Mouse (Mus musculus): ENCODE data around the gene Chil4. TPM values are rescaled to one million over a fixed set of nuclear protein-coding genes. Genes with fewer than 3 reads are reported as not detected.

Chil4 gene
- polyA plus RNA-seq, 1 experiment from 2014 or later, result not detected

GRCm38 (mm10) chr3:106171135-106171731, 48.1 kb downstream of the Chil4 start:
- ATAC-seq, result peak; percentile 40
- Histone ChIP-seq H3K27ac (ENCODE audit: low read depth) (peak overlapping the region; percentile 18; the same call in 1 of the 2 replicates), H3K27me3 (ENCODE audit: insufficient read depth, low read length) (no peaks in the 10 kb centered on the region), H3K9ac (replicated peaks) (no peak overlapping the region), H3K36me3 (replicated peaks; ENCODE audit: insufficient read depth, low read length) (no peaks in the 10 kb centered on the region), H3K4me3 (ENCODE audit: low read depth, low read length) (no peak overlapping the region), H3K4me1 (ENCODE audit: insufficient read depth) (no peaks in the 10 kb centered on the region), H3K4me2 (ENCODE audit: low read depth, low read length) (no peak overlapping the region), H3K9me3 (ENCODE audit: low read length) (peaks cover 3% of the 10 kb centered on the region; the same call in 1 of the 2 replicates)
- TF ChIP-seq EP300 (IDR thresholded peaks at IDR 0.05; ENCODE audit: low read depth) (no peak), CTCF (IDR thresholded peaks at IDR 0.05; ENCODE audit: low read depth) (no peak)
- no peak for DNase-seq
- WGBS (ENCODE audit: insufficient replicate concordance), result 71% methylated on average over 1 of the region's 1 CpGs

GRCm38 (mm10) chr3:106170522-106171053, 48.7 kb downstream of the Chil4 start:
- Histone ChIP-seq H3K9me3 (ENCODE audit: low read length) (peaks cover 3% of the 10 kb centered on the region; the same call in 1 of the 2 replicates), H3K4me2 (ENCODE audit: low read depth, low read length) (no peak overlapping the region), H3K27ac (ENCODE audit: low read depth) (peak overlapping the region; percentile 18; the same call in 1 of the 2 replicates), H3K27me3 (ENCODE audit: insufficient read depth, low read length) (no peaks in the 10 kb centered on the region), H3K9ac (replicated peaks) (no peak overlapping the region), H3K4me3 (ENCODE audit: low read depth, low read length) (no peak overlapping the region), H3K4me1 (ENCODE audit: insufficient read depth) (no peaks in the 10 kb centered on the region), H3K36me3 (replicated peaks; ENCODE audit: insufficient read depth, low read length) (no peaks in the 10 kb centered on the region)
- peak; percentile 66 for DNase-seq
- peak; percentile 91 for ATAC-seq
- TF ChIP-seq CTCF (IDR thresholded peaks at IDR 0.05; ENCODE audit: low read depth), result no peak
- peak; percentile 80 for TF ChIP-seq EP300 (IDR thresholded peaks at IDR 0.05; ENCODE audit: low read depth)
- WGBS (ENCODE audit: insufficient replicate concordance), result 26% methylated on average over 1 of the region's 1 CpGs

- no peak within 1 kb of the TSS for H3K9ac ChIP-seq (replicated peaks)
- WGBS (ENCODE audit: insufficient replicate concordance), result 63% methylated on average over 3 of the region's 3 CpGs
- ATAC-seq, result no peak
- DNase-seq, result no peak
- no peaks in the 10 kb centered on the region for H3K4me1 ChIP-seq (ENCODE audit: insufficient read depth)
- H3K27me3 ChIP-seq (ENCODE audit: insufficient read depth, low read length), result no peaks in the 10 kb centered on the region
- no peak for TF ChIP-seq CTCF (IDR thresholded peaks at IDR 0.05; ENCODE audit: low read depth)
- TF ChIP-seq EP300 (IDR thresholded peaks at IDR 0.05; ENCODE audit: low read depth), result no peak
- H3K36me3 ChIP-seq (replicated peaks; ENCODE audit: insufficient read depth, low read length), result no peaks in the 10 kb centered on the region
- no peak within 1 kb of the TSS for H3K4me2 ChIP-seq (ENCODE audit: low read depth, low read length)
- H3K27ac ChIP-seq (ENCODE audit: low read depth), result no peak within 1 kb of the TSS
- H3K9me3 ChIP-seq (ENCODE audit: low read length), result peaks cover 3% of the 10 kb centered on the region; the same call in 1 of the 2 replicates
- 0 out of 2 replicates have a peak within 1 kb of the TSS, but pooled peaks have one; percentile 5 for H3K4me3 ChIP-seq (ENCODE audit: low read depth, low read length)
These were observed 51.8 kb downstream of the Chil4 start, which contains the start of gene Chil3 for GRCm38 (mm10) chr3:106167464-106167863. Gene Chil3 (minus strand): TSS chr3:106167564.

- Histone ChIP-seq H3K4me3 (ENCODE audit: low read depth, low read length) (no peak overlapping the region), H3K36me3 (replicated peaks; ENCODE audit: insufficient read depth, low read length) (no peaks in the 10 kb centered on the region), H3K4me2 (ENCODE audit: low read depth, low read length) (no peak overlapping the region), H3K27ac (ENCODE audit: low read depth) (no peak overlapping the region), H3K9me3 (ENCODE audit: low read length) (no peaks in the 10 kb centered on the region), H3K4me1 (ENCODE audit: insufficient read depth) (no peaks in the 10 kb centered on the region), H3K9ac (replicated peaks) (no peak overlapping the region), H3K27me3 (ENCODE audit: insufficient read depth, low read length) (no peaks in the 10 kb centered on the region)
- ATAC-seq (no peak), DNase-seq (no peak)
- WGBS (ENCODE audit: insufficient replicate concordance), result 72% methylated on average over 2 of the region's 2 CpGs
- TF ChIP-seq CTCF (IDR thresholded peaks at IDR 0.05; ENCODE audit: low read depth) (no peak), EP300 (IDR thresholded peaks at IDR 0.05; ENCODE audit: low read depth) (no peak)
These were observed 64.9 kb downstream of the Chil4 start for GRCm38 (mm10) chr3:106154413-106154812.

Other genes with a start within 250 kb of the Chil4 start
- 0.28 and 0.40 TPM in 2 replicates for gene Ovgp1, start 245.8 kb downstream of the Chil4 start, polyA plus RNA-seq (2015; fragmentation: Nextera tagmentation; extraction: Ambion mirVana)
- not detected in 2 replicates for gene Pifo, start 204.9 kb downstream of the Chil4 start, polyA plus RNA-seq (2015; fragmentation: Nextera tagmentation; extraction: Ambion mirVana)
- gene Chil5, start 186.7 kb downstream of the Chil4 start, polyA plus RNA-seq (2015; fragmentation: Nextera tagmentation; extraction: Ambion mirVana), result 0.33 and 0.38 TPM in 2 replicates
- not detected in 2 replicates for gene Chia1, start 106.3 kb downstream of the Chil4 start, polyA plus RNA-seq (2015; fragmentation: Nextera tagmentation; extraction: Ambion mirVana)
- gene Chil3, start 51.9 kb downstream of the Chil4 start, polyA plus RNA-seq (2015; fragmentation: Nextera tagmentation; extraction: Ambion mirVana), result 103 and 110 TPM in 2 replicates
- gene Chil6, start 186.7 kb upstream of the Chil4 start, polyA plus RNA-seq (2015; fragmentation: Nextera tagmentation; extraction: Ambion mirVana), result not detected in 2 replicates

Measured in liver, postnatal 0 days (tissue).